Mouse (Mus musculus) gastrocnemius, postnatal 14 days (tissue): Measurements from ENCODE around the gene Aldh3b2. TPM values are rescaled to one million over a fixed set of nuclear protein-coding genes. Genes with fewer than 3 reads are reported as not detected.

Source experiments
- DNase-seq: peaks from one replicate; pipeline ENCODE4 v3.0.0; 2021; ENCODE audit warnings: mixed read lengths
- intact Hi-C: fragments of 180-260 bp; cut with DNase I; formaldehyde crosslinking; loops from one replicate; pipeline ENCODE4 v1.15.1; 2025; ENCODE audit warnings: low total_unique reads
- total RNA-seq, 2 experiments: library from RNA; stranded (reverse); gene quantifications; 2 replicates each; pipeline ENCODE4 v1.2.3; 2021

Gene Aldh3b2
- total RNA-seq, 2 experiments from 2014 or later, result 0.38 to 0.80 TPM

DNA sequence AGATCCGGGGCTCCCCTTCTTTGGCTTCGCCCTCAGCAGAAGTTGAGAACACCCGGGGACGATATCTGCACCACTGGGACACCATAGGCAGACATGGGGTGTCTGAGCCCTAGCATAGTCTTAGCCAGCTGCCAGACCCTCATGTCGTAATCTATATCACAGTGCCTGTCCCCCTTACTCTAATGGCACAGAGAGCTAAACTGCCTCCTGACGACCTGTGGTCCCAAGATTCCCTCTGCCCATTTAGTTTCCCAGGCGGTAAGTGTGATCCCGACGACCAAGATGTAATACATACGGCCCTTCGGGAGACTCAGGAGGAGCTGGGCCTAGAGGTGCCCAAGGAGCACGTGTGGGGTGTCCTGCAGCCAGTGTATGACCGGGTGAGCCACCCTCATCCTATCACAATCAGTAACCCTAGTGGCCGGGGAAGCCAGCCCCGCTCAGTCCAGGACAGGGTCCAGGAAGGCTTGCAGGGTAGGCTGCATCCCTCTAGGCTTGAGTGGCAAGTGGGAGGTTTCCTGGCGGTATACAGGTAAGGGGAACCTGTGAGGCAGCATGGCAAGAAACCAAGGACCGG lies 28.9 kb downstream of the Aldh3b2 start:
- DNase-seq, result no peak
- intact Hi-C loops, result no loop called here

DNA sequence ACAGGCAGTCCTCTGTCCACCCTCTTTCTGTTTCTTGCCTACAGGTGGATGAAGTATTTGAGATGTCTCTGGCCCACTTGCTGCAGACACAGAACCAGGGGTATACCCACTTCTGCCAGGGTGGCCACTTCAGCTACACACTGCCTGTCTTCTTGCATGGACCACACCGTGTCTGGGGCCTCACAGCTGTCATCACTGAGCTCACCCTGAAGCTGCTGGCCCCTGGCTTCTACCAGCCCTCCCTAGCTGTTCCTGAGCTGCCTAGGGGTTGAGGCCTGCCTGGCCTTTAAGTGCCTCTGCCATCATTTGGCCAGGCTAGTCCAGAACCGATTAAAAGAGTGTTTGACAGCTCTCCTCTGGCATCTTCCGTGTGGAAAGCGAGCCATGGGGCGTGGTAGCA lies 29.6 kb downstream of the Aldh3b2 start:
- intact Hi-C loops, result no loop called here
- no peak for DNase-seq

DNA sequence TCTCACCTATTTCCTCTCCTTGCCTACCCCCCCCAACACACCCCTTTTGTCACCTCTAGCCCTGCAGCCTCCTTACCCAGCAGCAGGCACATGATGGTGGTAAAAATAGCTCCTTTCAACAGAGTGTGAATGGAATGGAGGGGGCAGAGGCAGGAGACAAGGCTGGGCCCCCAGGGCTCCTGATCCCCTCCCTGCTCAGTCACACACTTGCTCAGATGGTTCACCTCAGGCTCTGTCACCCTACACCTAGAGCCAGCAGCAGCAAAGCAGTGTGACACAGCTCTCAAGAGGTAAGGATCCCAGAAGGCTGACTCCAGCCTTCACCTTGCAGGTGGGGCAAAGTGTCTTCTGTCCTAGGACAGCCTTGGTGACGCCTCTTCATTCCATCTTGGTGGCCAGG lies 31.0 kb downstream of the Aldh3b2 start, which contains the start of gene Doc2g:
Gene Doc2g (plus strand): TSS at position 202 of the 400 bp plus-strand sequence.
- intact Hi-C loops, result no loop called here

DNA sequence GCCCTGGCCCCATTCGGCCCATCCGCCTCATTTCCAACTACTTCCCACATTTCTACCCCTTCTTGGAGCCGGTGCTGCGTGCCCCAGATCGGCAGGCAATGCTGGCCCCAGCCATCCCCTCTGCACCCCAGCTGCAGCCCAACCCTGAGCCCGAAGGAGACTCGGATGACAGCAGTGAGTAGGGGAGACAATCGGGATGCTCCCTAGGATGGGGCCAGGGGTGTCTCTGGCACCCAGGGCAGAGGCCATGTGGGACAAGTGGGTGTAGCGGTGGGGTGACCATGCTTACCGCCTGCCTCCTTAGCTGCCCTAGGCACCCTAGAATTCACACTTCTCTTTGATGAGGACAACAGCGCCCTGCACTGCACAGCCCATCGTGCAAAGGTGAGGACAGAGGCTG lies 31.5 kb downstream of the Aldh3b2 start:
- DNase-seq, result no peak
- intact Hi-C loops, result no loop called here

More for the DNA sequence above, 31.0 kb downstream of the Aldh3b2 start, which contains the start of gene Doc2g:
- DNase-seq, result no peak

DNA sequence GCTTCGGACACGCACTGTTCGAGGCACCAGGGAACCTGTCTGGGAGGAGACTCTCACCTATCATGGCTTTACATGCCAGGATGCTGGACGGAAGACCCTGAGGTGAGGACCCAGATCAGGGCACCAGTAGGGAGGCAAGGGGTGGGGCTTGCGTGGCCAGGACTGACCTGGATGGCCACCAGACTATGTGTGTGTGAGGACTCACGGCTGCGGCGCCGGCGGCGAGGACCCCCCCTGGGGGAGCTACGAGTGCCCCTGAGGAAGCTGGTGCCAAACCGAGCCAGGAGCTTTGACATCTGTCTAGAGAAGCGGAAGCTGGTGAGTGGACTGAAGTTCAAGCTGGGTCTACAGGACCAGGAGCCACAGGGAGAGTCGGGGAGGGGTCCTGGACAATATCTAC lies 32.2 kb downstream of the Aldh3b2 start:
- no peak for DNase-seq
- intact Hi-C loops, result no loop called here

DNA sequence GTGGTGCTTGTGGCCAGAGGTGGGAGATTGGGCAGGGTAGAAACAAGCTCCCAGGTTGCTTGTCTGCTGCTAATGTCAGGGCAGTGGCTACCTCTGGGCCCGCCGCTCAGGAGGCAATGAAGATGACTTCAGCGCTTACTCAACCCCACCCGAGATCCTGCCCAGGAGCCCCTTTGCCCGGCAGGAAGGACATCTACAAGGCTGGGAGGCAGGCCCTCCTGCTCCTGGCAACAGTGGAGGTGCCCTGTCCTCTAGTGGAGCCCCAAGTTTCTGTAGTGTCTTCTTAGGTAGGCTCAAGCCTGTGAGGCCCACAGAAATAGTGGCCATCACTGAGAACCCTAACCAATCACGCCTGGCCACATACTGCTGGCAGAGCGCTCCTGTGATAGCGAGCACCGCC lies 33.0 kb downstream of the Aldh3b2 start:
- no peak for DNase-seq
- intact Hi-C loops, result no loop called here

DNA sequence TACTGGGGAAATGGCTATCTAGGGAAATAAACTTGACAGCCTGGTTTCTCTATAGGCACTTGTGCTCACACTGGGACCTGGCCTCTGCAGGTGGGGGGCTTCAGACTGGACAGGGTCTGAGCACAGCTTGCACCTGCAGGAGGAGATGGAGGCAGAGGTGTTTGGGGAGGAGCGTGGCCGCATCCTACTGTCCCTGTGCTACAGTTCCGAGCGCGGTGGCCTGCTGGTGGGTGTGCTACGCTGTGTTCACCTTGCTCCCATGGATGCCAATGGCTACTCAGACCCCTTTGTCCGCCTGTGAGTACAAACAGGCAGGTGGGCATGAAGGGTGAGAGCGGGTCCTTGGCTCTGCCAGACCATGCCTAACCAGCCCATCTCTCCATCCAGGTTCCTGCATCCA lies 33.8 kb downstream of the Aldh3b2 start:
- DNase-seq, result no peak
- intact Hi-C loops, result no loop called here

DNA sequence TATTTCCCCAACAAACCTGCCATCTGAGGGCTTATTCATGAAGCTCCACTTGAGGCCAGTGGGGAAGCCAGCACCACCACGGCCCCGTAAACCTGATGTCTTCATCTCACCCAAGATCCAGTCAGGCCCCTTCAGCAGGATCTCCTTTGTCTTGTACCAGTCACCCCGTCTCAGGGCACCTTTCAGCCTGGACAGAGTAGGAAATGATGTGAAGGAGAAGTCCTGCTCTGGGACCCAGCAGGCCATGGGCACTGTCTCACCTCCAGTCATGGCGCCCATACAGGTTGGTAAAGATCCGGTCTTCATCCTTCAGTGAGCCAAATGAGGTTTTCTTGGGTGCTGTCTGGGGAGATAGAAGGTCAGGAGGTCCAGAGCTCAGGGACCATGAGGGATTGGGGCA lies 39.0 kb downstream of the Aldh3b2 start:
- intact Hi-C loops, result no loop called here
- DNase-seq, result no peak

DNA sequence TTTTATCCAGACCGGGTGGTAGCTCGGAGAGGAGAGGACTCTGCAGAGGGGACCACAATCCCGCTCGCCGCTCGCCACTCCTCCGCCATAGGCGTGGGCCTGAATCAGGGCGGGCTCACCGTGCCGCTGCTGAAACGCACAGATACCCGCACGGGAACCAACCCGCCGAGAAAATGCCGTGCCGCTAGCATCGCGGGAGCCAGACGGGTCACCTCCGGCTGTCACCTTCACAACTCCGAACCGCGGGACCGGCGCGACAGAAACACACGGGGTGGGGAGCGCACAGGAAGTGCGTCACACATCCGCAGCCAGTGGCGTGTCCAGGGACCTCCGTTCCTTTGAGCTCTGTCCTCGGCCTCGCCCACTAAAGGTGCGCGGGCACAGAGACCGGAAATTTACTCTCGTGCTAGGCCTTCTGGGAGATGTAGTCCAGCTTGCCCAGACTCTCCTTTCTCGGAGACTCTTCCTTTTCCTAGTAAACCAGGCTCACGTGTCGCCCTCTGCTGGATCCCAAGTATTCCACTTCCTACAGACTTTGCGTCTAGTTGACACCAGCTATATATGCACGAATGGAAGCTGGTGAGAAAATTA lies 40.4 kb downstream of the Aldh3b2 start, which contains the start of gene Ndufv1:
Gene Ndufv1 (minus strand): TSS at position 375 of the 591 bp plus-strand sequence.
- DNase-seq, result peak; percentile 95
- intact Hi-C loops, result no loop called here

DNA sequence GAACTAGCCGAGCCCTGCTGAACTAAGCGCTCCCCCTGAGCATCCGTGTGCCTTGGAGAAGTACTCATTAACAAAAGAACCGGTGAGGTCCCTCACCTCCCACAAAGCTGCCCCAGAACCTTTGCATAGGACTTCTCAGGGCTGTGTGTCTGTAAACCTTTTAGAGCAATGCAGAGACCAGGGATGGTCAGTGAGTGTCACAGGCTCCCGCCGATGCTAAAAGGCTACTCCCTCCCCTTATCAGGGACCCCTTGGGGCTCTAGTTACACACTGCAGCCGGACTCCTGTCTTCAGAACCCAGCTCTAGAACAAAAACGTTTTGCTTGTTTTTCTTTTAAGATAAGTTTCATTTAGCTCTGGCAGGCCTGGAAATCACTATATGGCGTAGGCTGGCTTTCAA lies 40.9 kb downstream of the Aldh3b2 start:
- intact Hi-C loops, result no loop called here
- no peak for DNase-seq

DNA sequence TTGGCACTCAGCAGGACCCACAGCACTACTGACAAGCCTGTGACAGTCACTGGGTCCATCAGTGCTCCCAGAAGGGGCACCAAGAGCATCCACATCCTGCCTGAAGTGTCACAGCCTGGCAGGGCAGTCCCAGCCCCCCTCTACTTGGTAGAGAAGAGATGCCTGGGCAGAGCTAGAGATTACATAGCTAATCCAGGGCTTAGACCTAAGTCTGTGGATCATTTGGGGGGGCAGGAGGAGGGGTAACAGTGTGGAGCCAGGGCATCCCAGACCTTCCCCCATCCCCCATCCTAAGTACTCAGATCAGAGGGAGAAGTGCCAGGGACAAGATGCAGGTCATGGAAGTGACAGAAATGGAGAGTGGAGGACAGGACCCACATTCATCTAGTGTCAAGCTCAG lies 42.7 kb downstream of the Aldh3b2 start:
- intact Hi-C loops, result loop anchor here (5.0 kb wide), 1 partner anchor 67 kb away; the partner anchor contains the start of gene Cabp2

DNA sequence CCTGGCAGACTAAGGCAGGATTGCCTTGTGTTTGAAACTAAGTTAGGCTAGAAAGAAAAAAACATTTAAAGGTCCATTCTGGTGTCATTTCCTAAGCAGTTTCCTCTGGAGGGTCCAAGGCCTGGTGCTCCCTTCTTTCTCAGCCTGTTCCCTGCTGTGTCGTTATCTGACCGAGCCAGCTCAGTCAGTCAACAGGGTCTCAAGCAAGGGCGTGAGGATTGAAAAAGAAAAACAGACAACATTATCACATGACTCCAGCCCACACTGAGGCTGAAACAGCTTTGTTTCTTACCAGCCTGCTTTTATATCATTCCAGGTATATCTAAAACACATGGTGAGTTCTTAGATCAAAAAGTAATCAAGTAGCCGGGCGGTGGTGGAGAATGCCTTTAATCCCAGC lies 43.5 kb downstream of the Aldh3b2 start:
- intact Hi-C loops, result loop anchor here (5.0 kb wide), 1 partner anchor 67 kb away; the partner anchor contains the start of gene Cabp2
- no peak for DNase-seq

More for the DNA sequence above, 42.7 kb downstream of the Aldh3b2 start:
- no peak for DNase-seq

DNA sequence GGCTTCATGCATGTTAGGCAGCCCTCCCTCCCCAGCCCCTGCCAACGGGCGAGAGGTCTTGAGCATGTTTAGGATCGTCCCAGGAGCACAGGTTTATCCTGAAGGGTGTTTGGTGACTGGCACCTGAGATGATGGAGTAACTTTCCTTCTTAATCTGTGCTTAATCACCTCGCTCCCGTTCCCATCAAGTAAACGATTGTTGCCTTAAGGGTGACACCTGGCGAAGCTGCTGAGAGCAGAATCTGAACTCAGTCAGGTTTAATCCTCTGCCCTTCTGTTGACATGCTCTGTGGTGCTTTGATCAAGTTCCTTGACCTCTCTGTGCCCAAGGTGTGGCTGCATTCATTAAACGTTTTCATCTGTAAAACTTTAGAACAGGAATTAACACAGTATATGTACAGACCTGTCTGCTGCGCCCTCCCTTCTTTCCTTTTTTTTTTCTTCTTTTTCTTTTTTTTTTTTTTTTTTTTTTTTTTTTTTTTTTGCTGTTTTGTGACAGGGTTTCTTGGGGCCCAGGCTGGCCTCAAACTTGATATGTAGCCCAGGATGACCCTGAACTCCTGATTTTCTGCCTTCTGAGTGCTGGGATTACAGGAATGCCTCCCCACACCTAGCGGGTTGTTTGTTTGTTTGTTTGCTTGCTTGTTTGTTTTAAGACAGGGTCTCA lies 45.9 kb downstream of the Aldh3b2 start:
- intact Hi-C loops, result loop anchor here (5.0 kb wide), 1 partner anchor 64 kb away; the partner anchor contains the start of gene Cabp2
- no peak for DNase-seq

DNA sequence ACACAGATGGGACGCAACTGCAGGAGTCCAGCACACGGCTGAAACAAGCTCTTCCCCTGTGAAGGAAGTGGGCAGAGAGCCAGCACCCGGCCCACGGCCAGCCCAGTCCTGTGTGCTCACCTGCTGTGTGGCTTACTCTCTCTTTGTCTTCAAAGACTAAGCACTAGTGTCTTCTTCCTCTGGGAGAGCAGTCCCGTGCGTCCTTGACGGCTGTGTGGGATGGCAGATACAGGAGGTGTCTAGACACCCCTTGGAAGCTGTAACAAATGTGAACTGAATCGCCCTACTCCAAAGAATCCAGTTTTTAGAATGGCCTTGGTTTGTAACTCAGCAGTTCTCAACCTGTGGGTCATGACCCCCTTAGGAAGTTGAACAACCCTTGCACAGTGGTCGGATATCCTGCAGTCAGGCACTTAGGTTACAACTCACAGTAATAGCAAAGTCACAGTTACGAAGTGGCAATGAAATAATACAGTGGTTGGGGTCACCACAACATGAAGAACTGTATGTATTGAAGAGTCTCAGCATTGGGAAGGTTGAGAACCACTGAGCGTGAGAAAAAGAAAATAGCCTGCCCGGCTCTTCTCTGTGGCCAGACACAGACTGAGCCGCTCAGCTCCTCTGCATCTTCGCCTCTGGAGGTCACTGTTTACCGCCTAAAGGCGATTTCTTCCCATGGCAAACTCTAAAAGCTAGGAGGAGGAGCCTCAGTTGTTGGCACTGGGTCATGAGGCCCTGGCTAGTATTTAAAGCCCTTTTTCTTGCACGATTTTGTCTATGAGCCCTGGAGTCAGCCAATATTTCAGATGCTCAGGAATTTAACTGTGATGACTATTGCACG lies 46.8 kb downstream of the Aldh3b2 start:
- DNase-seq, result peak; percentile 84
- intact Hi-C loops, result loop anchor here (1.0 to 5.0 kb wide), 2 partner anchors 30 to 63 kb away; partner anchors contain the start of gene Cabp2

DNA sequence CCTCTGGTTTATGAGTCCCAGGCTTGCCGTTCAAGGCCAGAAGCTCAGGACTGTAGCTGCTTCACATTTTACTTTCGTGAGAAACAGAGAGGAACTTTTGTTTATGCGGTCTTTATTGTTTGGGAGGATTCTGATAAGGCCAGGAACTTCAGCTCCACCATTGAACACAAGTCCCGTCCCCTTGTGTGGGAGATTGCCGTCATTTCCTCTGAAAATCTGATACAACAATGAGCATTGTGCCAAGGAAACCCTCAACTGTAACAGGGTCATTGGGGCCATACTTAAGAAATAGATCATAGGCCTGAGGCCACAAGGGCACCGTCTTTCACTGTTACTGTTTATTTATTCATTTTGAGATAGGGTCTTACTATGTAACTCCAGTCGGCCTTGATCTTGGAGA lies 51.1 kb downstream of the Aldh3b2 start:
- no peak for DNase-seq
- intact Hi-C loops, result no loop called here

DNA sequence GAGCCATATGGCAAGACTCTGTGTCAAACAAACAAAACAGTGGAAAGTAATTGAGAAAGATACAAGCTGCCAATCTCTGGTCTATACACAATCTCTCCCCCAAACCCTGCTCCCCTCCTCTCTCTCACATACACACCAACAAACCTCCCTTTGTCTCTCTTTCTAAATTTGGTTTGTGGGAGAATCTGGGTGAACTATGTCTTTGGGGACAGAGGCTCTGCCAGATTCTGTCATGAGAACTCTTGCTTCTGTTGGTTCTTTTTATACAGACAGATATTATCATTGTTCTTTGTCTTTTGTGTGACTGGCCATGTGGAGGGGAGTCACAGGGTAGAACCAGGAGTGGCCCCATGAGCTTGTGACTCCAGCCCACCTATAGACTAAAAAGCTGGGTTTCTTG lies 55.4 kb downstream of the Aldh3b2 start:
- intact Hi-C loops, result no loop called here
- DNase-seq, result no peak
